Comparison of ENCODE assay signal across 18 mouse cellular contexts in genomic region chr11:69532480-69533150, GRCm38 (mm10). TPM values are rescaled to one million over a fixed set of nuclear protein-coding genes. Genes with fewer than 3 reads are reported as not detected.
DNase-seq lines count a peak whose midpoint lies in the region; ATAC-seq and TF ChIP-seq lines count a peak whose summit lies in the region.
"Had no signal": no experiment of that assay in that cellular context is flagged by ENCODE, and none has a peak within 500 bp of the region (broad histone marks: within the 10 kb centered on the region; RNA-seq: fewer than 3 reads in every experiment).

No protein-coding gene starts in this region.

- no peak overlapping the region for H3K4me3 ChIP-seq in kidney, adult 2 months (ENCODE audit: insufficient read depth, low read depth, low read length)
- H3K4me3 ChIP-seq in midbrain, postnatal 0 days (ENCODE audit: low read depth, low read length) = no peak overlapping the region
- no peak overlapping the region for H3K4me3 ChIP-seq in midbrain, embryonic 13.5 days (replicated peaks)
- H3K4me3 ChIP-seq: hindbrain, embryonic 12.5 days had no signal

- no peak overlapping the region for H3K9ac ChIP-seq in midbrain, postnatal 0 days (replicated peaks; ENCODE audit: low read length, poor library complexity, severe bottlenecking)
- no peak overlapping the region for H3K9ac ChIP-seq in midbrain, embryonic 13.5 days (replicated peaks)
- H3K9ac ChIP-seq: hindbrain, embryonic 12.5 days had no signal

- no peak for ATAC-seq in midbrain, postnatal 0 days (ENCODE audit: low FRiP score)
- no peak for ATAC-seq in midbrain, embryonic 13.5 days
- ATAC-seq: intestine, embryonic 16.5 days; lung, postnatal 0 days; midbrain, embryonic 16.5 days had no signal

- H3K27ac ChIP-seq in kidney, adult 2 months (ENCODE audit: insufficient read depth, low read depth, low read length) = no peak overlapping the region
- no peak overlapping the region for H3K27ac ChIP-seq in midbrain, postnatal 0 days (ENCODE audit: low read depth, low read length)
- no peak overlapping the region for H3K27ac ChIP-seq in midbrain, embryonic 13.5 days
- H3K27ac ChIP-seq: hindbrain, embryonic 12.5 days had no signal

- peak; percentile 31 for DNase-seq in cerebellum, adult 9-11 months
- DNase-seq in cerebellum, adult 11 months = no peak
- DNase-seq in kidney, adult 2 months = peak; percentile 19
- DNase-seq in kidney, adult 8-10 months = no peak
- DNase-seq in midbrain, postnatal 0 days (ENCODE audit: low spot score) = no peak
- no peak for DNase-seq in retina, postnatal 1 day
- DNase-seq in adrenal gland, adult (ENCODE audit: inconsistent age in 2 of 2, low spot score in 1 of 2) = no peak
- DNase-seq: gastrocnemius, postnatal 14 days; kidney, postnatal 4 days; spleen, adult 18-20 months; thymus, adult 2 months had no signal

- H3K4me2 ChIP-seq in midbrain, postnatal 0 days (ENCODE audit: low read depth, low read length, poor library complexity, severe bottlenecking) = no peak overlapping the region
- H3K4me2 ChIP-seq in midbrain, embryonic 13.5 days (replicated peaks) = no peak overlapping the region
- H3K4me2 ChIP-seq: hindbrain, embryonic 12.5 days had no signal

- 85% methylated on average over 7 of the region's 7 CpGs for WGBS in kidney, adult 2 months
- 86% methylated on average over 7 of the region's 7 CpGs for WGBS in midbrain, postnatal 0 days
- WGBS in midbrain, embryonic 13.5 days = 89% methylated on average over 7 of the region's 7 CpGs

- TF ChIP-seq CTCF in kidney, adult 2 months (conservative IDR thresholded peaks at IDR 0.05; ENCODE audit: insufficient read depth, insufficient read length, low read depth, low read length) = no peak
- peak; percentile 44 for TF ChIP-seq CTCF in midbrain, postnatal 0 days (IDR thresholded peaks at IDR 0.05)

- no peaks in the 10 kb centered on the region for H3K27me3 ChIP-seq in kidney, adult 2 months (replicated peaks; ENCODE audit: control insufficient read depth, insufficient read depth, low read length)
- H3K27me3 ChIP-seq in midbrain, postnatal 0 days (ENCODE audit: insufficient read depth, low read length) = no peaks in the 10 kb centered on the region
- H3K27me3 ChIP-seq in midbrain, embryonic 13.5 days = no peaks in the 10 kb centered on the region
- H3K27me3 ChIP-seq: hindbrain, embryonic 12.5 days had no signal

- H3K9me3 ChIP-seq in midbrain, postnatal 0 days (ENCODE audit: low read length) = no peaks in the 10 kb centered on the region
- H3K9me3 ChIP-seq in midbrain, embryonic 13.5 days = no peaks in the 10 kb centered on the region
- H3K9me3 ChIP-seq: hindbrain, embryonic 12.5 days had no signal

- no peaks in the 10 kb centered on the region for H3K4me1 ChIP-seq in kidney, adult 2 months (ENCODE audit: control insufficient read depth, insufficient read depth, low read length)
- H3K4me1 ChIP-seq in midbrain, postnatal 0 days (ENCODE audit: insufficient read depth, low read length) = no peaks in the 10 kb centered on the region
- peaks cover 6% of the 10 kb centered on the region for H3K4me1 ChIP-seq in midbrain, embryonic 13.5 days (replicated peaks)

- no peaks in the 10 kb centered on the region for H3K36me3 ChIP-seq in kidney, adult 2 months (ENCODE audit: control insufficient read depth, insufficient read depth, low read length)
- H3K36me3 ChIP-seq in midbrain, postnatal 0 days (ENCODE audit: insufficient read depth, low read length) = no peaks in the 10 kb centered on the region
- 0 out of 2 replicates have a peak, but pooled peaks cover 3% of the 10 kb centered on the region for H3K36me3 ChIP-seq in midbrain, embryonic 13.5 days
- H3K36me3 ChIP-seq: hindbrain, embryonic 12.5 days had no signal

- TF ChIP-seq POLR2A in kidney, adult 2 months (IDR thresholded peaks at IDR 0.05; ENCODE audit: low read depth, low read length) = no peak

RNA-seq across cellular contexts. Expression of gene Dnah2, which starts 16.3 kb away (rescaled TPM):
- 0.50 and 0.73 TPM in 2 replicates for polyA plus RNA-seq in kidney, adult 2 months (2012; rRNA removed)
- 9.5 and 12.5 TPM in 2 replicates for total RNA-seq in midbrain, postnatal 0 days (2014; rRNA removed)
- 3.9 and 4.1 TPM in 2 replicates for polyA plus RNA-seq in midbrain, postnatal 0 days (2015; fragmentation: Nextera tagmentation; extraction: Ambion mirVana)
- 2.2 and 2.7 TPM in 2 replicates for polyA plus RNA-seq in midbrain, embryonic 13.5 days (2015; fragmentation: Nextera tagmentation; extraction: Ambion mirVana)
- total RNA-seq: megakaryocyte progenitor cell, adult 5-6 weeks had no signal

RNA-seq across cellular contexts. Expression of gene Efnb3, which starts 27.4 kb away (rescaled TPM):
- 0.81 and 0.84 TPM in 2 replicates for polyA plus RNA-seq in kidney, adult 2 months (2012; rRNA removed)
- 145 and 155 TPM in 2 replicates for total RNA-seq in midbrain, postnatal 0 days (2014; rRNA removed)
- polyA plus RNA-seq in midbrain, postnatal 0 days (2015; fragmentation: Nextera tagmentation; extraction: Ambion mirVana) = 151 and 166 TPM in 2 replicates
- 95.0 and 130 TPM in 2 replicates for polyA plus RNA-seq in midbrain, embryonic 13.5 days (2015; fragmentation: Nextera tagmentation; extraction: Ambion mirVana)
- total RNA-seq: liver, adult 2 months had no signal

RNA-seq across cellular contexts. Expression of gene Wrap53, which starts 47.4 kb away (rescaled TPM):
- 19.8 and 20.7 TPM in 2 replicates for polyA plus RNA-seq in kidney, adult 2 months (2012; rRNA removed)
- total RNA-seq in midbrain, postnatal 0 days (2014; rRNA removed) = 15.7 and 16.8 TPM in 2 replicates
- 12.6 and 14.2 TPM in 2 replicates for polyA plus RNA-seq in midbrain, postnatal 0 days (2015; fragmentation: Nextera tagmentation; extraction: Ambion mirVana)
- polyA plus RNA-seq in midbrain, embryonic 13.5 days (2015; fragmentation: Nextera tagmentation; extraction: Ambion mirVana) = 24.5 and 26.9 TPM in 2 replicates

RNA-seq across cellular contexts. Expression of gene Trp53, which starts 47.5 kb away (rescaled TPM):
- polyA plus RNA-seq in kidney, adult 2 months (2012; rRNA removed) = 48.5 and 55.0 TPM in 2 replicates
- total RNA-seq in midbrain, postnatal 0 days (2014; rRNA removed) = 29.5 and 34.5 TPM in 2 replicates
- 30.3 and 31.9 TPM in 2 replicates for polyA plus RNA-seq in midbrain, postnatal 0 days (2015; fragmentation: Nextera tagmentation; extraction: Ambion mirVana)
- 84.2 and 93.4 TPM in 2 replicates for polyA plus RNA-seq in midbrain, embryonic 13.5 days (2015; fragmentation: Nextera tagmentation; extraction: Ambion mirVana)

Comparison
In these comparisons a context has a peak if more than half of its experiments do, and no peak if none do; other contexts are left out.
1. DNase-seq: peak in cerebellum, adult 9-11 months (single experiment) and kidney, adult 2 months (single experiment); none in cerebellum, adult 11 months (single experiment), kidney, adult 8-10 months (0 of 2), midbrain, postnatal 0 days (single experiment), retina, postnatal 1 day (single experiment) and adrenal gland, adult (0 of 2).
2. RNA of gene Efnb3, which starts 27.4 kb away (polyA plus RNA-seq): 151 to 166 TPM in midbrain, postnatal 0 days and 95.0 to 130 TPM in midbrain, embryonic 13.5 days; 0.81 to 0.84 TPM in kidney, adult 2 months; every median in the first group is over 10 times any median in the second.